Mouse (Mus musculus): Measurements from ENCODE around the gene Tpbg. TPM values are rescaled to one million over a fixed set of nuclear protein-coding genes. Genes with fewer than 3 reads are reported as not detected.

Tpbg gene
- polyA plus RNA-seq, 1 experiment from 2014 or later, result 19.2 TPM

DNA sequence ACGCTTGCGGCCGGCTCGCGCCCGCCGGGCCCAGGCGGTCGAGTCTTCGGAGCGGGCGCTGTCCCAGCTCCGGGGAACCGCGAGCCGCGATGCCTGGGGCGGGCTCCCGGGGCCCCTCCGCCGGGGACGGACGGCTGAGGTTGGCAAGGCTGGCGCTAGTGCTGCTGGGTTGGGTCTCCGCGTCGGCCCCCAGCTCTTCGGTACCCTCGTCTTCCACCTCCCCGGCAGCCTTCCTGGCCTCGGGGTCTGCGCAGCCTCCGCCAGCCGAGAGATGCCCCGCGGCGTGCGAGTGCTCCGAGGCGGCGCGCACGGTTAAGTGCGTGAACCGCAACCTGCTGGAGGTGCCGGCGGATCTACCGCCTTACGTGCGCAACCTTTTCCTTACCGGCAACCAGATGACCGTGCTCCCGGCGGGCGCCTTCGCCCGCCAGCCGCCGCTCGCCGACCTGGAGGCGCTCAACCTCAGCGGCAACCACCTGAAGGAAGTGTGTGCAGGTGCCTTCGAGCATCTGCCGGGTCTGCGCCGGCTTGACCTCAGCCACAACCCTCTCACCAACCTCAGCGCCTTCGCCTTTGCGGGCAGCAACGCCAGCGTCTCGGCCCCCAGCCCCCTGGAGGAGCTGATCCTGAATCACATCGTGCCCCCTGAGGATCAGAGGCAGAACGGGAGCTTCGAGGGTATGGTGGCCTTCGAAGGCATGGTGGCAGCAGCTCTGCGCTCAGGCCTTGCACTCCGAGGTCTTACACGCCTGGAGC is 1.9 kb downstream of the Tpbg start:
- ATAC-seq (ENCODE audit: low FRiP score), result peak; percentile 61
- H3K4me3 ChIP-seq (replicated peaks), result peak overlapping the region; percentile 60
- 3% methylated on average over 78 of the region's 80 CpGs for WGBS

GRCm38 (mm10) chr9:85844647-85844983 is 2.4 kb downstream of the Tpbg start:
- Histone ChIP-seq H3K27me3 (replicated peaks) (no peaks in the 10 kb centered on the region), H3K4me3 (replicated peaks) (peak overlapping the region; percentile 60), H3K4me2 (peak overlapping the region; percentile 88), H3K9ac (replicated peaks) (peak overlapping the region; percentile 74; the same call in 1 of the 2 replicates), H3K27ac (replicated peaks) (0 out of 2 replicates have a peak overlapping the region, but pooled peaks have one; percentile 2), H3K36me3 (no peaks in the 10 kb centered on the region), H3K4me1 (peaks cover 23% of the 10 kb centered on the region), H3K9me3 (replicated peaks) (no peaks in the 10 kb centered on the region)
- WGBS, result 74% methylated on average over 9 of the region's 9 CpGs
- ATAC-seq (ENCODE audit: low FRiP score), result no peak

More for the DNA sequence above, 1.9 kb downstream of the Tpbg start:
- Histone ChIP-seq H3K27me3 (replicated peaks) (no peaks in the 10 kb centered on the region), H3K36me3 (no peaks in the 10 kb centered on the region), H3K4me2 (peak overlapping the region; percentile 88), H3K4me1 (peaks cover 23% of the 10 kb centered on the region), H3K27ac (replicated peaks) (peak overlapping the region; percentile 88), H3K9ac (replicated peaks) (peak overlapping the region; percentile 74), H3K9me3 (replicated peaks) (no peaks in the 10 kb centered on the region)

DNA sequence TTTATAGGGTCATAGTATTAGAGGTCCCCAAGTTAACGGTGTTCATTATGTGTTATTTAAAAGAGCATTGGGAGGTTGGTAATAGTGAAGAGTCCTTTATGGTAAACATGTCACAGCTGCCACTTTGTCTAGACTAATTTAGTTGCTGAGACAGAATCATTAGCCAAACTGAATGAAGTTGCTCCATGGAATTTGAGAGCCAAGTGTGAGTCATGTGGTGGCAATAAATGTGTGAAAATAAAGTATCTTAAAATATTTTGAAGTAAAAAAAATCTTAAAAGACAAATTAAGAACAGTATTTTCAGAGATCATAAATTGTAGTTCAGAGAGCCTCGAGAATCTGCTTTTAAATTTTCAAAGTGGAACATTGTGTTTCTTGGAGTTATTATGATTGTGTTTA is 4.0 kb downstream of the Tpbg start:
- H3K4me2 ChIP-seq, result no peak overlapping the region
- H3K4me3 ChIP-seq (replicated peaks), result no peak overlapping the region

DNA sequence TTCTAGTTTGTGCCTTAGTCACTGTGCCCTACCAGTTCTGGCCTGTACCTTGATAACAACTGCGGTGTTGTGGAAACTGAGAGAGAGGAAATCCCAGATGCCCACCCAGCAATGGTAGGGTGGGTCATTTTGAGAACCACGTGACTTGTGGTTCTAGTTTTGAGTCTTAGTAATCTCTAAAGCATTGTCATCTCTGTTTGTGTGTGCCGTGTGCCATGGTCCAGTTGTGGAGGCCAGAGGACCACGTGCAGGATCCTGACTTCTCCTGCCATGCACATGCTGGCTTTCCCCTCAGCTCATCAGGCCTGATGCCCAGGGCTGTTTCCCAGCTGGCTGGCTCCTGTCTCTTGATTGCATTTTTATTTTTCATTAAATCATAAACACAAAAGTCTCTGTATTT is 12.6 kb downstream of the Tpbg start:
- H3K4me1 ChIP-seq, result no peaks in the 10 kb centered on the region
- WGBS, result 85% methylated on average over 4 of the region's 4 CpGs
- H3K9ac ChIP-seq (replicated peaks), result no peak overlapping the region
- no peaks in the 10 kb centered on the region for H3K36me3 ChIP-seq
- no peak overlapping the region for H3K4me3 ChIP-seq (replicated peaks)
- H3K4me2 ChIP-seq, result no peak overlapping the region
- H3K9me3 ChIP-seq (replicated peaks), result no peaks in the 10 kb centered on the region
- H3K27me3 ChIP-seq (replicated peaks), result no peaks in the 10 kb centered on the region
- H3K27ac ChIP-seq (replicated peaks), result no peak overlapping the region
- ATAC-seq (ENCODE audit: low FRiP score), result no peak

More for the DNA sequence above, 4.0 kb downstream of the Tpbg start:
- Histone ChIP-seq H3K27ac (replicated peaks) (no peak overlapping the region), H3K9ac (replicated peaks) (no peak overlapping the region), H3K27me3 (replicated peaks) (no peaks in the 10 kb centered on the region), H3K9me3 (replicated peaks) (no peaks in the 10 kb centered on the region), H3K4me1 (peaks cover 23% of the 10 kb centered on the region), H3K36me3 (no peaks in the 10 kb centered on the region)
- no peak for ATAC-seq (ENCODE audit: low FRiP score)
- WGBS, result 46% methylated on average over 2 of the region's 2 CpGs

- H3K27me3 ChIP-seq (replicated peaks), result no peaks in the 10 kb centered on the region
- no peaks in the 10 kb centered on the region for H3K4me1 ChIP-seq
- H3K9me3 ChIP-seq (replicated peaks), result no peaks in the 10 kb centered on the region
- 70% methylated on average over 6 of the region's 6 CpGs for WGBS
- no peak overlapping the region for H3K27ac ChIP-seq (replicated peaks)
- H3K4me2 ChIP-seq, result no peak overlapping the region
- no peak overlapping the region for H3K4me3 ChIP-seq (replicated peaks)
- H3K9ac ChIP-seq (replicated peaks), result no peak overlapping the region
- H3K36me3 ChIP-seq, result no peaks in the 10 kb centered on the region
- ATAC-seq (ENCODE audit: low FRiP score), result no peak
Measured at GRCm38 (mm10) chr9:85856511-85856910, 14.3 kb downstream of the Tpbg start.

- Histone ChIP-seq H3K27ac (replicated peaks) (no peak overlapping the region), H3K9me3 (replicated peaks) (no peaks in the 10 kb centered on the region), H3K27me3 (replicated peaks) (no peaks in the 10 kb centered on the region), H3K4me3 (replicated peaks) (no peak overlapping the region), H3K36me3 (no peaks in the 10 kb centered on the region), H3K4me1 (no peaks in the 10 kb centered on the region), H3K9ac (replicated peaks) (no peak overlapping the region), H3K4me2 (no peak overlapping the region)
- ATAC-seq (ENCODE audit: low FRiP score), result no peak
- WGBS, result 61% methylated on average over 4 of the region's 4 CpGs
Measured at GRCm38 (mm10) chr9:85861065-85861464, 18.9 kb downstream of the Tpbg start.

DNA sequence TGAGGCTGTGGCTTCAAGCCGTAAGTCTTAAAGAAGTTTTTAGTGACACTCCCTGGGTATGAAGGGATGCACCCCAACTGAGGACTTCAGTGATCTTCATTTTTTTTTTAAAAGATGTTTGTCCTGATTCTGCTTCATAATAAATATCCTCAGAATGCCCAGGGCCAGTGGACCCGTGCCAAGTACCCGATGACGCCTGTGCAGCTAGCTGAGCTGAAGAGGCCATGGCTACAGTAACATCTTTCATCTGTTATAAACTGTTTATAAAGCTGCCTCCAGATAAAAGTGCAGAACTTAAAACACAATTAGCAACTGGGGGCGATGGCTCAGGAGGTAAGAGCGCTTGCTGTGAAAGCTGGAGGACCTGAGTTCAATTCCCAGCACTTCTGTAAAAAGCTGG is 20.4 kb downstream of the Tpbg start:
- H3K4me1 ChIP-seq, result no peaks in the 10 kb centered on the region
- no peak overlapping the region for H3K4me3 ChIP-seq (replicated peaks)
- no peak overlapping the region for H3K4me2 ChIP-seq
- no peak for ATAC-seq (ENCODE audit: low FRiP score)
- H3K36me3 ChIP-seq, result no peaks in the 10 kb centered on the region
- no peaks in the 10 kb centered on the region for H3K9me3 ChIP-seq (replicated peaks)
- H3K27ac ChIP-seq (replicated peaks), result no peak overlapping the region
- H3K27me3 ChIP-seq (replicated peaks), result no peaks in the 10 kb centered on the region
- WGBS, result 77% methylated on average over 6 of the region's 6 CpGs
- H3K9ac ChIP-seq (replicated peaks), result no peak overlapping the region

DNA sequence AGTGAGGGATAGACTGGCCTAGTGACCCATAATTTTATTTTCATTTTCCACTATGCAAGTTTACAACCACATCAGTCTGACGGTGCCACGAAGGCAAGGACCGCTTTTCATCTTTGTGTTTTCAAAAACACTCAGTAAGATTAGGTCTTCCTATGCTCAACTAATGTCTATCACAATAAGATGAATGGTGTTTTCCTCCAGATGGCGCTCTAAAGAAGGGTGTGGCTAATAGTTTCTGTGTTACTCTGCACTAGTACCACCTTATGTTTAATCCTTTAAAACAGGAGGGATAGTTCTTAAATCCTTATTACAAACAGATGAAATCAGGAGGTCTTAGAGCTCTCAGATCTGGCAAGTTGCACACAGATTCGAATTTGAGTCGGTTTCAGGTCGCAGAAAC is 30.7 kb downstream of the Tpbg start:
- Histone ChIP-seq H3K4me2 (no peak overlapping the region), H3K27ac (replicated peaks) (no peak overlapping the region), H3K4me1 (no peaks in the 10 kb centered on the region), H3K9ac (replicated peaks) (no peak overlapping the region), H3K4me3 (replicated peaks) (no peak overlapping the region), H3K9me3 (replicated peaks) (no peaks in the 10 kb centered on the region), H3K36me3 (no peaks in the 10 kb centered on the region), H3K27me3 (replicated peaks) (no peaks in the 10 kb centered on the region)
- WGBS, result 85% methylated on average over 7 of the region's 7 CpGs
- no peak for ATAC-seq (ENCODE audit: low FRiP score)

DNA sequence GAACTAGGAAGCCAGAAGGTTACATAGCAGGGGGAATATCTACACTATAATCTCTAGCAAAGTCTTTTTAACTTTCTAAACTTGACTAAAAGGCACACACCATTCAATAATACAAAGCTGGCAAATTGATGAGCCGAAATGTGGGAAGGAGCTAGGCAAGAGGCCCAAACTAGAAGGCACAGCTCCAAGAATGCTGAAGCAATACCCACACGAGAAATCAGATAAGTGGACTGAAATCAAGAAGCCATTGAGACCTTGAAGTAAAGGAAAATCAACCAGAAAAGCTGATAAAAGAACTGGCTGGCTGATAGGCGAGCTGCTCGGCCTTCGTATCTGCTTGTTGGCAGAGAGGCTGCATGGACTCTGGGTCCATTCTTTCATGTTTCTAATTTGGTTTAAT is 51.5 kb downstream of the Tpbg start:
- Histone ChIP-seq H3K9ac (replicated peaks) (no peak overlapping the region), H3K27ac (replicated peaks) (no peak overlapping the region), H3K9me3 (replicated peaks) (no peaks in the 10 kb centered on the region), H3K4me1 (no peaks in the 10 kb centered on the region), H3K27me3 (replicated peaks) (no peaks in the 10 kb centered on the region), H3K4me3 (replicated peaks) (no peak overlapping the region), H3K36me3 (no peaks in the 10 kb centered on the region), H3K4me2 (no peak overlapping the region)
- 84% methylated on average over 5 of the region's 5 CpGs for WGBS
- no peak for ATAC-seq (ENCODE audit: low FRiP score)

Other genes starting within 250 kb of the Tpbg start
- gene Ibtk, start 93.0 kb upstream of the Tpbg start, polyA plus RNA-seq (2015; fragmentation: Nextera tagmentation; extraction: Ambion mirVana), result 22.5 and 26.1 TPM in 2 replicates

All from neural tube, embryonic 15.5 days (tissue).